Mouse (Mus musculus): ENCODE results near the gene Cript. TPM values are rescaled to one million over a fixed set of nuclear protein-coding genes. Genes with fewer than 3 reads are reported as not detected.

Gene Cript
- polyA plus RNA-seq (2017; shearing (Covaris generic)), result 100 to 1,000 TPM; 135 to 137 TPM

DNA sequence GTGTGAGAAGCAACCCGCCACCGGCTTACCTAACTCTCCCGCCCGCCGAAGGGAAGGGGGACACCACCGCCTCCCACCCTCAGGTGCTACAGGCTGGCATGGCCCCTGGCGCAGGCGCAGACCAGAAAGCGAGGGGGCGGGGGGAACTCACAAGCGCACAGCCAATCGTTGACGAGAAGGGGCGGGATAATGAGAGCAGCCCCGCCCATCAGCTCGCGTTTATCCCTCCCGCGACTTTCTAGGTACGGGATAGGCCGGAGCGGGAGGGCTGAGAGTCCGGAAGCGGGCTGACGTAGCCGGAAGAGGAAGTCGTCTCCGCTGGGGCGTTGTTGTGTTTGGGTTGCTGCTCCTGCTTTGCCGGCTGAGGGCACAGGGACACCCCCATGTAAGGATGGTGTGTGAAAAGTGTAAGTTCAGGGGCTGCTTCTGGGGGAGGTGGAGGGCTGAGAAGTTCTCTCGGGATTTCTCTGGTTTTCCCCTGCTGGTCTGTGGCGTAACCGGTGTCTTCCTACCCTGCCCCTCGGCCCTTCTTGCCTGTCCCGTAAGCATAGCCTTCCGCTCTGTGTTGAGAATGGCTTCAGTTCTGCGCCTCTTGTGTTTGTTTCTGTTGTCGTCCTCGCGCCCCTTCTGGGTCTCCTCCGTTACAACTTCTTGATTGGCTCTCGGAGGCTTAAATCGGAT is at the start of gene Cript, which contains the start of gene Pigf:
Gene Cript, plus strand, starts transcription at position 282 of the 681 bp plus-strand sequence.
Gene Pigf, minus strand, starts transcription at position 138 of the 681 bp plus-strand sequence.

Other genes with a start within 250 kb of the Cript start
- under 1 TPM in 1 of 2 experiments, not detected in 1; 0.79 TPM for gene Tmem247, start 108.2 kb upstream of the Cript start, polyA plus RNA-seq (2017; shearing (Covaris generic))
- gene Atp6v1e2, start 77.7 kb upstream of the Cript start, polyA plus RNA-seq (2017; shearing (Covaris generic)), result not detected
- 1 to 10 TPM; 2.2 to 5.1 TPM for gene Rhoq, start 62.5 kb upstream of the Cript start, polyA plus RNA-seq (2017; shearing (Covaris generic))
- gene Pigf, start 144 bp upstream of the Cript start, polyA plus RNA-seq (2017; shearing (Covaris generic)), result 10 to 100 TPM; 19.3 to 19.5 TPM
- 10 to 100 TPM in 1 of 2 experiments, 1 to 10 TPM in 1; 8.6 to 11.1 TPM for gene Socs5, start 82.1 kb downstream of the Cript start, polyA plus RNA-seq (2017; shearing (Covaris generic))
- gene Mcfd2, start 240.4 kb downstream of the Cript start, polyA plus RNA-seq (2017; shearing (Covaris generic)), result 10 to 100 TPM; 23.5 to 27.7 TPM